Mouse (Mus musculus) gastrocnemius, postnatal 36 days (tissue): Measurements from ENCODE around the gene Zfp386. TPM values are rescaled to one million over a fixed set of nuclear protein-coding genes. Genes with fewer than 3 reads are reported as not detected.

ENCODE experiments used
- DNase-seq, 2 experiments: peaks; one replicate each; pipeline ENCODE4 v3.0.0; 2022
- intact Hi-C: fragments of 180-260 bp; cut with DNase I; formaldehyde crosslinking; loops from one replicate; pipeline ENCODE4 v1.15.1; 2025
- total RNA-seq, 2 experiments: library from RNA; stranded (reverse); gene quantifications; 2 replicates each; pipeline ENCODE4 v1.2.3; 2021

Zfp386 gene
- total RNA-seq, 2 experiments from 2014 or later: 24.4 to 28.4 TPM

GRCm38 (mm10) chr12:116086951-116087600 lies 39.6 kb downstream of the Zfp386 start:
- no peak for DNase-seq
- intact Hi-C loops: no loop called here

- no peak for DNase-seq
- intact Hi-C loops: no loop called here
These were observed 42.3 kb downstream of the Zfp386 start for GRCm38 (mm10) chr12:116089836-116090235.

GRCm38 (mm10) chr12:116094765-116095555 lies 47.4 kb downstream of the Zfp386 start:
- DNase-seq: no peak
- intact Hi-C loops: no loop called here

- intact Hi-C loops: no loop called here
- DNase-seq: no peak
These were observed 48.9 kb downstream of the Zfp386 start for GRCm38 (mm10) chr12:116096361-116096904.

- intact Hi-C loops: no loop called here
- no peak for DNase-seq
These were observed 49.6 kb downstream of the Zfp386 start for GRCm38 (mm10) chr12:116097166-116097565.

- intact Hi-C loops: no loop called here
- no peak for DNase-seq
These were observed 54.4 kb downstream of the Zfp386 start for GRCm38 (mm10) chr12:116101945-116102344.

- DNase-seq: no peak
- intact Hi-C loops: no loop called here
These were observed 62.2 kb downstream of the Zfp386 start for GRCm38 (mm10) chr12:116109451-116110353.

- no peak for DNase-seq
- intact Hi-C loops: no loop called here
These were observed 63.6 kb downstream of the Zfp386 start for GRCm38 (mm10) chr12:116111007-116111694.

Other genes starting within 250 kb of the Zfp386 start
- 1 to 10 TPM; 1.2 to 1.5 TPM for gene Vipr2, start 30.0 kb downstream of the Zfp386 start, total RNA-seq
- 10 to 100 TPM in 1 of 2 experiments, 1 to 10 TPM in 1; 9.2 to 10.7 TPM for gene Wdr60, start 215.3 kb downstream of the Zfp386 start, total RNA-seq
- not detected for gene Gm11027, start 227.7 kb downstream of the Zfp386 start, total RNA-seq
- 10 to 100 TPM; 18.7 to 20.6 TPM for gene Esyt2, start 233.5 kb downstream of the Zfp386 start, total RNA-seq